8 mouse cellular contexts compared by ENCODE assay signal in the genomic region with DNA sequence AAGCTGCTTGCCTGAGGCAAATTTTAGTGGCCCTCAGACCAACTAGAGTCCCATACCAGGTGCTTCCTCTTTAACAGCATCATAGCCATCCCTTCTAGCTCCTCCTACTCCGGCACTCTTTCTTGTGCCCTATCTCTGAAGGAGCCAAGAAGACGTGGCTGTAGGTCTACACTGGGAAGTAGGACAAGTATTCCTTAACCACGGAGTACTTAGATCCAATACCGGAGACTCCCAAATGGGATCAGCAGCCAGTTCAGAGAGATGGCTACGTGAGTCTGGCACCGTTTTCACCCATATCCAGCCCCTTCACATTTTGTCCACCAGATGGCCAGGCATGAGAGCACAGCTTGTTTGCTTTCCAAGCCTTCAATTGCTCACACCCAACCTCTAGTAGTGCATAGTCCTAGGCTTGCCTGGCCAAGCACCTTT. TPM values are rescaled to one million over a fixed set of nuclear protein-coding genes. Genes with fewer than 3 reads are reported as not detected.
A peak's percentile ranks its signal among the peaks of the same experiment; 100 is the strongest.
DNase-seq lines count a peak whose midpoint lies in the region; ATAC-seq and TF ChIP-seq lines count a peak whose summit lies in the region.

No protein-coding gene starts in this region.

- 30% methylated on average over 6 of the region's 6 CpGs for WGBS in lung, postnatal 0 days

- no peak for TF ChIP-seq EP300 in lung, postnatal 0 days (IDR thresholded peaks at IDR 0.05)

- no peaks in the 10 kb centered on the region for H3K27me3 ChIP-seq in lung, postnatal 0 days (replicated peaks; ENCODE audit: insufficient read depth, low read length)

- peaks cover 31% of the 10 kb centered on the region for H3K36me3 ChIP-seq in lung, postnatal 0 days (ENCODE audit: insufficient read depth, low read length)

- no peak overlapping the region for H3K9ac ChIP-seq in lung, postnatal 0 days (replicated peaks; ENCODE audit: low read depth)

- peak; percentile 88 for TF ChIP-seq CTCF in lung, postnatal 0 days (IDR thresholded peaks at IDR 0.05)

- H3K27ac ChIP-seq in lung, postnatal 0 days (ENCODE audit: low read length), result peak overlapping the region; percentile 32; the same call in 1 of the 2 replicates

- ATAC-seq in common myeloid progenitor, adult 5-6 weeks (replicated peaks; ENCODE audit: low read depth, poor library complexity, severe bottlenecking), result peak; percentile 19; the same call in 1 of the 2 replicates
- peak; percentile 11; the same call in 1 of the 2 replicates for ATAC-seq in lung, postnatal 0 days
- no peak for ATAC-seq in megakaryocyte progenitor cell, adult 5-6 weeks (replicated peaks; ENCODE audit: poor library complexity)

- peak; percentile 33 to 40 for DNase-seq in urinary bladder, postnatal 36 days (ENCODE audit: low spot score in 2 of 2)
- DNase-seq in urinary bladder, postnatal 10 days (ENCODE audit: low spot score), result no peak
- peak; percentile 51 for DNase-seq in heart, adult 8-10 months (ENCODE audit: low spot score)
- DNase-seq in kidney, adult 9 months, result peak; percentile 72
- peak; percentile 86 for DNase-seq in lung, postnatal 0 days (ENCODE audit: low spot score)
- DNase-seq in retina, postnatal 1 day, result peak; percentile 61

- H3K9me3 ChIP-seq in lung, postnatal 0 days (ENCODE audit: low read length), result no peaks in the 10 kb centered on the region

- no peak overlapping the region; the same call in 1 of the 2 replicates for H3K4me3 ChIP-seq in lung, postnatal 0 days (ENCODE audit: low read depth, low read length)

- peaks cover 23% of the 10 kb centered on the region for H3K4me1 ChIP-seq in lung, postnatal 0 days (ENCODE audit: insufficient read depth, low read depth, low read length)

- H3K4me2 ChIP-seq in lung, postnatal 0 days (replicated peaks; ENCODE audit: low read depth, low read length), result peak overlapping the region; percentile 79

RNA-seq across cellular contexts. Expression of a gene that starts 3.1 kb away (rescaled TPM):
- 38.1 and 40.5 TPM in 2 replicates for total RNA-seq in common myeloid progenitor, adult 5-6 weeks (2017)
- 10 to 100 TPM; 23.8 to 36.5 (median 29.3) TPM for total RNA-seq in heart, adult 8-10 months (2022)
- polyA plus RNA-seq in lung, postnatal 0 days (2015; fragmentation: Nextera tagmentation; extraction: Ambion mirVana), result 65.1 and 65.5 TPM in 2 replicates
- 32.6 and 43.0 TPM in 2 replicates for total RNA-seq in megakaryocyte progenitor cell, adult 5-6 weeks (2015)
- total RNA-seq in megakaryocyte progenitor cell, adult 5-6 weeks (2017), result 36.4 and 40.8 TPM in 2 replicates

RNA-seq across cellular contexts. Expression of a gene that starts 54.2 kb away (rescaled TPM):
- 7.2 and 9.8 TPM in 2 replicates for total RNA-seq in common myeloid progenitor, adult 5-6 weeks (2017)
- total RNA-seq in heart, adult 8-10 months (2022), result 1 to 10 TPM; 3.6 to 5.3 (median 4.5) TPM
- 23.3 and 25.3 TPM in 2 replicates for polyA plus RNA-seq in lung, postnatal 0 days (2015; fragmentation: Nextera tagmentation; extraction: Ambion mirVana)
- total RNA-seq in megakaryocyte progenitor cell, adult 5-6 weeks (2015), result 6.4 and 8.2 TPM in 2 replicates
- total RNA-seq in megakaryocyte progenitor cell, adult 5-6 weeks (2017), result 4.5 and 4.8 TPM in 2 replicates
